Mouse (Mus musculus): ENCODE results near the gene Rdh5. TPM values are rescaled to one million over a fixed set of nuclear protein-coding genes. Genes with fewer than 3 reads are reported as not detected.

Gene Rdh5
- 13.4 TPM for polyA plus RNA-seq (2014; fragmentation: Illumina TruSeq; extraction: RNeasy Lipid Tissue Mini Kit (QIAGEN cat#74804); ENCODE audit: low read depth, low replicate concordance)

GRCm38 (mm10) chr10:128922822-128923012, at the start of gene Rdh5:
Gene Rdh5, minus strand, starts transcription at chr10:128922888.

GRCm38 (mm10) chr10:128960590-128961584, 38.2 kb upstream of the Rdh5 start, which contains the start of gene Mettl7b:
Gene Mettl7b, minus strand, starts transcription at chr10:128960988.

GRCm38 (mm10) chr10:128933574-128933973, 10.9 kb upstream of the Rdh5 start, which contains the start of gene Itga7:
Gene Itga7, plus strand, starts transcription at chr10:128933818.

GRCm38 (mm10) chr10:128923935-128924334, 1.2 kb upstream of the Rdh5 start, which contains the start of gene Bloc1s1:
Gene Bloc1s1, minus strand, starts transcription at chr10:128924035.

GRCm38 (mm10) chr10:128900698-128901097, 22.0 kb downstream of the Rdh5 start, which contains the start of gene Cd63:
Gene Cd63, plus strand, starts transcription at chr10:128900989.

GRCm38 (mm10) chr10:128891296-128892094, 31.2 kb downstream of the Rdh5 start, which contains the start of gene Gdf11:
Gene Gdf11, minus strand, starts transcription at chr10:128891718.

Other genes starting within 250 kb of the Rdh5 start
- 27.1 TPM for gene Suox, start 248.8 kb downstream of the Rdh5 start, polyA plus RNA-seq (2014; fragmentation: Illumina TruSeq; extraction: RNeasy Lipid Tissue Mini Kit (QIAGEN cat#74804); ENCODE audit: low read depth, low replicate concordance)
- gene Rab5b, start 226.6 kb downstream of the Rdh5 start, polyA plus RNA-seq (2014; fragmentation: Illumina TruSeq; extraction: RNeasy Lipid Tissue Mini Kit (QIAGEN cat#74804); ENCODE audit: low read depth, low replicate concordance): 82.2 TPM
- gene Pmel, start 218.7 kb downstream of the Rdh5 start, polyA plus RNA-seq (2014; fragmentation: Illumina TruSeq; extraction: RNeasy Lipid Tissue Mini Kit (QIAGEN cat#74804); ENCODE audit: low read depth, low replicate concordance): 0.26 TPM
- 13.9 TPM for gene Cdk2, start 217.9 kb downstream of the Rdh5 start, polyA plus RNA-seq (2014; fragmentation: Illumina TruSeq; extraction: RNeasy Lipid Tissue Mini Kit (QIAGEN cat#74804); ENCODE audit: low read depth, low replicate concordance)
- 12.8 TPM for gene Dgka, start 178.0 kb downstream of the Rdh5 start, polyA plus RNA-seq (2014; fragmentation: Illumina TruSeq; extraction: RNeasy Lipid Tissue Mini Kit (QIAGEN cat#74804); ENCODE audit: low read depth, low replicate concordance)
- 9.7 TPM for gene Pym1, start 175.0 kb downstream of the Rdh5 start, polyA plus RNA-seq (2014; fragmentation: Illumina TruSeq; extraction: RNeasy Lipid Tissue Mini Kit (QIAGEN cat#74804); ENCODE audit: low read depth, low replicate concordance)
- 1.7 TPM for gene Mmp19, start 132.0 kb downstream of the Rdh5 start, polyA plus RNA-seq (2014; fragmentation: Illumina TruSeq; extraction: RNeasy Lipid Tissue Mini Kit (QIAGEN cat#74804); ENCODE audit: low read depth, low replicate concordance)
- 30.3 TPM for gene Dnajc14, start 118.8 kb downstream of the Rdh5 start, polyA plus RNA-seq (2014; fragmentation: Illumina TruSeq; extraction: RNeasy Lipid Tissue Mini Kit (QIAGEN cat#74804); ENCODE audit: low read depth, low replicate concordance)
- 9.2 TPM for gene Tmem198b, start 118.5 kb downstream of the Rdh5 start, polyA plus RNA-seq (2014; fragmentation: Illumina TruSeq; extraction: RNeasy Lipid Tissue Mini Kit (QIAGEN cat#74804); ENCODE audit: low read depth, low replicate concordance)
- gene Sarnp, start 105.6 kb downstream of the Rdh5 start, polyA plus RNA-seq (2014; fragmentation: Illumina TruSeq; extraction: RNeasy Lipid Tissue Mini Kit (QIAGEN cat#74804); ENCODE audit: low read depth, low replicate concordance): 89.3 TPM
- 14.6 TPM for gene Ormdl2, start 101.2 kb downstream of the Rdh5 start, polyA plus RNA-seq (2014; fragmentation: Illumina TruSeq; extraction: RNeasy Lipid Tissue Mini Kit (QIAGEN cat#74804); ENCODE audit: low read depth, low replicate concordance)
- gene Gdf11, start 31.2 kb downstream of the Rdh5 start, polyA plus RNA-seq (2014; fragmentation: Illumina TruSeq; extraction: RNeasy Lipid Tissue Mini Kit (QIAGEN cat#74804); ENCODE audit: low read depth, low replicate concordance): 0.97 TPM
- gene Cd63, start 21.9 kb downstream of the Rdh5 start, polyA plus RNA-seq (2014; fragmentation: Illumina TruSeq; extraction: RNeasy Lipid Tissue Mini Kit (QIAGEN cat#74804); ENCODE audit: low read depth, low replicate concordance): 176 TPM
- 352 TPM for gene Bloc1s1, start 1.1 kb upstream of the Rdh5 start, polyA plus RNA-seq (2014; fragmentation: Illumina TruSeq; extraction: RNeasy Lipid Tissue Mini Kit (QIAGEN cat#74804); ENCODE audit: low read depth, low replicate concordance)
- gene Itga7, start 10.9 kb upstream of the Rdh5 start, polyA plus RNA-seq (2014; fragmentation: Illumina TruSeq; extraction: RNeasy Lipid Tissue Mini Kit (QIAGEN cat#74804); ENCODE audit: low read depth, low replicate concordance): 122 TPM
- not detected for gene Mettl7b, start 38.1 kb upstream of the Rdh5 start, polyA plus RNA-seq (2014; fragmentation: Illumina TruSeq; extraction: RNeasy Lipid Tissue Mini Kit (QIAGEN cat#74804); ENCODE audit: low read depth, low replicate concordance)
- gene Olfr9, start 66.5 kb upstream of the Rdh5 start, polyA plus RNA-seq (2014; fragmentation: Illumina TruSeq; extraction: RNeasy Lipid Tissue Mini Kit (QIAGEN cat#74804); ENCODE audit: low read depth, low replicate concordance): not detected
- not detected for gene Olfr763, start 87.9 kb upstream of the Rdh5 start, polyA plus RNA-seq (2014; fragmentation: Illumina TruSeq; extraction: RNeasy Lipid Tissue Mini Kit (QIAGEN cat#74804); ENCODE audit: low read depth, low replicate concordance)
- gene Olfr764-ps1, start 117.0 kb upstream of the Rdh5 start, polyA plus RNA-seq (2014; fragmentation: Illumina TruSeq; extraction: RNeasy Lipid Tissue Mini Kit (QIAGEN cat#74804); ENCODE audit: low read depth, low replicate concordance): not detected
- gene Olfr765, start 127.1 kb upstream of the Rdh5 start, polyA plus RNA-seq (2014; fragmentation: Illumina TruSeq; extraction: RNeasy Lipid Tissue Mini Kit (QIAGEN cat#74804); ENCODE audit: low read depth, low replicate concordance): not detected
- not detected for gene Olfr766-ps1, start 146.1 kb upstream of the Rdh5 start, polyA plus RNA-seq (2014; fragmentation: Illumina TruSeq; extraction: RNeasy Lipid Tissue Mini Kit (QIAGEN cat#74804); ENCODE audit: low read depth, low replicate concordance)
- gene Olfr767, start 160.0 kb upstream of the Rdh5 start, polyA plus RNA-seq (2014; fragmentation: Illumina TruSeq; extraction: RNeasy Lipid Tissue Mini Kit (QIAGEN cat#74804); ENCODE audit: low read depth, low replicate concordance): not detected
- not detected for gene Olfr768, start 176.5 kb upstream of the Rdh5 start, polyA plus RNA-seq (2014; fragmentation: Illumina TruSeq; extraction: RNeasy Lipid Tissue Mini Kit (QIAGEN cat#74804); ENCODE audit: low read depth, low replicate concordance)
- gene Olfr769, start 195.0 kb upstream of the Rdh5 start, polyA plus RNA-seq (2014; fragmentation: Illumina TruSeq; extraction: RNeasy Lipid Tissue Mini Kit (QIAGEN cat#74804); ENCODE audit: low read depth, low replicate concordance): not detected
- not detected for gene Olfr770, start 216.1 kb upstream of the Rdh5 start, polyA plus RNA-seq (2014; fragmentation: Illumina TruSeq; extraction: RNeasy Lipid Tissue Mini Kit (QIAGEN cat#74804); ENCODE audit: low read depth, low replicate concordance)
- not detected for gene Olfr771, start 241.9 kb upstream of the Rdh5 start, polyA plus RNA-seq (2014; fragmentation: Illumina TruSeq; extraction: RNeasy Lipid Tissue Mini Kit (QIAGEN cat#74804); ENCODE audit: low read depth, low replicate concordance)